Comparison of ENCODE assay signal across 17 mouse cellular contexts in the genomic region with DNA sequence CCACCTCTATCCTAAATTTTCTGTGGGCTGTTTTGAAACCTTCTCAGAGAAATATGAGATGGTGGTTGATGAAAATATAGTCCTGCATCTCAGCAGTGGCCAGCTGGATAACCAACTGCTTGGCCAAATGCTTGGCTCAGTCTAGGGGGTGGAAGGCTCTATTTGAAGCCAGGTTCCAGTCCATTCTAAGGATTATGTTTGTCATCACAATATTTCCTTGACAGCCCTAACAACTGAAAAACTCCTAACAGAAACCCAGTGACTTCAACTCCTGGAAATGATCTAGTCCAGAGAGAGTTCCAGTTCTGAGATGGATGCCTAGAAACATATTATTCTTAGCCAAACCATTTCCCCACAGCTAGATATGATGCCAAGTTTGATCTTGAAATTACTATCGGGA. TPM values are rescaled to one million over a fixed set of nuclear protein-coding genes. Genes with fewer than 3 reads are reported as not detected.
DNase-seq lines count a peak whose midpoint lies in the region; TF ChIP-seq lines count a peak whose summit lies in the region.
"Had no signal": no experiment of that assay in that cellular context is flagged by ENCODE, and none has a peak within 500 bp of the region (broad histone marks: within the 10 kb centered on the region; RNA-seq: fewer than 3 reads in every experiment).

No protein-coding gene starts in this region.

- no peak overlapping the region for H3ac ChIP-seq in myocyte (ENCODE audit: control insufficient read depth, insufficient read length)

- H3K79me2 ChIP-seq in myocyte (ENCODE audit: control insufficient read depth, insufficient read depth), result no peaks in the 10 kb centered on the region

- H3K4me3 ChIP-seq in myocyte, result no peak overlapping the region
- H3K4me3 ChIP-seq: forebrain, embryonic 10.5 days; hindbrain, embryonic 13.5 days; intestine, embryonic 15.5 days; liver, embryonic 12.5 days; lung, embryonic 15.5 days; neural tube, embryonic 13.5 days had no signal

- TF ChIP-seq POLR2A in myocyte (IDR thresholded peaks at IDR 0.05; ENCODE audit: insufficient read length, low read depth), result no peak

- intact Hi-C loops in left cerebral cortex, postnatal 4 days (cut with DNase I), result no loop called here
- intact Hi-C loops in left cerebral cortex, postnatal 14 days (cut with DNase I), result no loop called here

- H3K4me2 ChIP-seq in myocyte (ENCODE audit: low read depth), result no peak overlapping the region
- H3K4me2 ChIP-seq: hindbrain, embryonic 13.5 days; intestine, embryonic 15.5 days; liver, embryonic 12.5 days; lung, embryonic 15.5 days; neural tube, embryonic 13.5 days had no signal

- no peaks in the 10 kb centered on the region for H3K36me3 ChIP-seq in myocyte (ENCODE audit: control insufficient read depth, insufficient read depth)
- H3K36me3 ChIP-seq: forebrain, embryonic 10.5 days; intestine, embryonic 15.5 days; liver, embryonic 12.5 days; lung, embryonic 15.5 days had no signal

- DNase-seq in gastrocnemius, adult 18-20 months (ENCODE audit: low spot score), result peak; percentile 32
- DNase-seq in gastrocnemius, adult 8-10 months (ENCODE audit: low spot score in 2 of 2), result no peak
- DNase-seq in left cerebral cortex, postnatal 4 days, result peak; percentile 53
- no peak for DNase-seq in left cerebral cortex, postnatal 14 days (ENCODE audit: low spot score in 2 of 2)
- peak; percentile 45 for DNase-seq in cerebellum, adult 9-11 months
- no peak for DNase-seq in ovary, postnatal 14 days (ENCODE audit: low spot score)
- DNase-seq: layer of hippocampus, adult 9-11 months; thymus, adult 2 months had no signal

- H3K27me3 ChIP-seq in myocyte (ENCODE audit: control insufficient read depth, insufficient read depth, insufficient read length), result no peaks in the 10 kb centered on the region
- H3K27me3 ChIP-seq: hindbrain, embryonic 13.5 days; intestine, embryonic 15.5 days; liver, embryonic 12.5 days; lung, embryonic 15.5 days; neural tube, embryonic 13.5 days had no signal

TF ChIP-seq in myocyte, 11 proteins besides CTCF, POLR2A, EP300 and RAD21:
- TF ChIP-seq MYOG (IDR thresholded peaks at IDR 0.05; ENCODE audit: control insufficient read depth in 1 of 3, insufficient read depth in 1 of 3, insufficient read length in 2 of 3, low read depth in 2 of 3) (peak in 1 of 3 experiments; percentile 51), MYOD1 (IDR thresholded peaks at IDR 0.05; ENCODE audit: control insufficient read depth in 1 of 3, insufficient read length in 2 of 3, low read depth in 2 of 3) (peak; percentile 11 to 26 (median 21)), TCF12 (IDR thresholded peaks at IDR 0.05; ENCODE audit: insufficient read depth, poor library complexity, severe bottlenecking) (peak; percentile 6), MAX (IDR thresholded peaks at IDR 0.05; ENCODE audit: low read depth) (no peak)

RNA-seq across cellular contexts. Expression of gene Ptn, which starts 35.3 kb away (rescaled TPM):
- total RNA-seq in gastrocnemius, adult 18-20 months (2021), result 1 to 10 TPM in 1 of 2 experiments, under 1 TPM in 1; 0.57 to 1.1 TPM
- 1 to 10 TPM in 2 of 4 experiments, under 1 TPM in 2; 0.51 to 1.3 (median 0.92) TPM for total RNA-seq in gastrocnemius, adult 8-10 months (2022)
- 100 to 1,000 TPM; 614 to 699 TPM for total RNA-seq in left cerebral cortex, postnatal 4 days (2021)
- 100 to 1,000 TPM; 630 to 696 TPM for total RNA-seq in left cerebral cortex, postnatal 14 days (2021)
- polyA plus RNA-seq in myocyte (2012; fragmentation: generic; extraction: Trizol), result 3.1 TPM
- total RNA-seq: MEL had no signal
- polyA plus RNA-seq: CD4-positive, CD25-positive, alpha-beta regulatory T cell, adult 4 months had no signal

Comparison
In these comparisons a context has a peak if more than half of its experiments do, and no peak if none do; other contexts are left out.
1. DNase-seq: peak in gastrocnemius, adult 18-20 months (single experiment), left cerebral cortex, postnatal 4 days (single experiment) and cerebellum, adult 9-11 months (single experiment); none in gastrocnemius, adult 8-10 months (0 of 2), left cerebral cortex, postnatal 14 days (0 of 2) and ovary, postnatal 14 days (single experiment).
2. RNA of gene Ptn, which starts 35.3 kb away (total RNA-seq): 614 to 699 TPM in left cerebral cortex, postnatal 4 days and 630 to 696 TPM in left cerebral cortex, postnatal 14 days; 0.51 to 1.3 TPM in gastrocnemius, adult 8-10 months and 0.57 to 1.1 TPM in gastrocnemius, adult 18-20 months; every median in the first group is over 100 times any median in the second.